Mouse (Mus musculus) spleen, adult 2 months (tissue): ENCODE data around the gene Dnm1. TPM values are rescaled to one million over a fixed set of nuclear protein-coding genes. Genes with fewer than 3 reads are reported as not detected.
A peak's percentile ranks its signal among the peaks of the same experiment; 100 is the strongest.

Source experiments
- DNase-seq, 2 experiments: peaks; one replicate each; pipeline versions ENCODE4 v3.0.0 to v3.0.0-alpha.2; 2012 to 2021; ENCODE audit warnings: low spot score in 2 of 2, low read depth in 1 of 2
- H3K27ac ChIP-seq: fragments of 200-500 bp; 2 replicates; pipeline ENCODE4 v1.5.1; 2012; ENCODE audit warnings: low read length, inconsistent platforms; ENCODE audit not compliant: insufficient read depth
- H3K27me3 ChIP-seq: fragments of 200-500 bp; 2 replicates; pipeline ENCODE4 v1.6.1; 2012; ENCODE audit warnings: mild to moderate bottlenecking, moderate library complexity, low read length, inconsistent platforms; ENCODE audit not compliant: control insufficient read depth, insufficient read depth
- H3K36me3 ChIP-seq: fragments of 200-500 bp; 2 replicates; pipeline ENCODE4 v1.6.1; 2012; ENCODE audit warnings: mild to moderate bottlenecking, low read length, inconsistent platforms; ENCODE audit not compliant: control insufficient read depth, insufficient read depth
- H3K4me1 ChIP-seq: fragments of 200-500 bp; 2 replicates; pipeline ENCODE4 v1.6.1; 2011; ENCODE audit warnings: inconsistent platforms; ENCODE audit not compliant: control insufficient read depth, insufficient read depth, insufficient read length
- H3K4me3 ChIP-seq: fragments of 200-500 bp; 2 replicates; pipeline ENCODE4 v1.5.1; 2011; ENCODE audit warnings: mild to moderate bottlenecking, inconsistent platforms; ENCODE audit not compliant: insufficient read depth, insufficient read length; ENCODE audit errors: extremely low read depth
- CTCF ChIP-seq: fragments of 200-500 bp; IDR thresholded peaks from 2 replicates; pipeline ENCODE4 v1.5.1; 2011; ENCODE audit warnings: mild to moderate bottlenecking, inconsistent platforms; ENCODE audit not compliant: insufficient read depth, insufficient read length, insufficient replicate concordance; ENCODE audit errors: extremely low read depth
- POLR2A ChIP-seq: fragments of 200-500 bp; IDR thresholded peaks from 2 replicates; pipeline ENCODE4 v1.6.1; 2011; ENCODE audit warnings: low read depth, low read length, inconsistent platforms
- WGBS: fragments of 180-500 bp; shearing (Covaris S2); methylation state at CpG from one replicate; pipeline ENCODE4 v1.1.7; 2018; 5-methylcytosine and 5-hydroxymethylcytosine counted together
- polyA plus RNA-seq: library from polyadenylated mRNA; depleted of rRNA; stranded (reverse); fragments of >200 nt; gene quantifications from 2 replicates; pipeline ENCODE4 v1.2.3, GENCODE M21; 2012

Gene Dnm1
- polyA plus RNA-seq, 1 experiment, result 22.1 TPM

DNA sequence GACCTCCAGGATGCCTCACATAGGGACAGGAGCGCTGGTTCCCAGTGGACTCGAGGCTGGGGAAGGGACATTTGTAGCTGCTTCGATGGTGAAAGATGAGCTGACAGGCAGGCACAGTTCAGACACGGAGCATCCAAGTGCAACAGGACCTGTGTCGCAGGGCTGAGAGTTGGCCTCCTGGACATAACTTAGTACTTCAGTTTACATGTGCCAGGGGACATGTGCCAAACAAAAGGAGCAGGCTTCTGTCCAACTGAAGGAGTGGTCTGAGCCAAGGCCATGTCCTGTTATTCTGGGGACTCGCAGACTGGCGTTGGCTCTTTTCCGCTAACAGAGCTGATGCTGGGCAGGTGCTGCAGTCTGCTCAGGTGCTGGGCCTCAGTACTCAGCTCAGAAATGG, 58.8 kb downstream of the Dnm1 start:
- TF ChIP-seq CTCF (no peak), POLR2A (no peak)
- 91% methylated on average over 8 of the region's 8 CpGs for WGBS
- DNase-seq, result no peak
- H3K36me3 ChIP-seq, result peaks cover 23% of the 10 kb centered on the region
- H3K27ac ChIP-seq, result no peak overlapping the region
- no peaks in the 10 kb centered on the region for H3K27me3 ChIP-seq
- H3K4me3 ChIP-seq, result no peak overlapping the region
- H3K4me1 ChIP-seq, result no peaks in the 10 kb centered on the region

DNA sequence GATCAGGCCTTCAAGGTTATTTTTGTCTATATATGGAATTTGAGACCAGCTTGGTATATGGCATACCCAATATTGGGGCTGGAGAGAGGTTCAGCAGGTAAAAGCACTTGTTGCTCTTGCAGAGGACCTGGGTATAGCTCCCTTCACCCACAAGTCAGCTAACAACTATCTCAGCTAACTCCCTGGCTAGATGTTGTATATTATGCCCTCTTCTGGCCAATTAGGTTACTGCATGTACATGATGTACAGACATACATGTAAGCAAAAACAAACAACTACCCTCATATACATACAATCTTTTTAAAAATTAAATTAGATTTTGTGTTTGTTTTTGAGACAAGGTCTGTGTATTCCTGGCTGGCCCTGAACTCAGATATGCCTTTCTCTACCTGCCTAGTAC, 63.6 kb downstream of the Dnm1 start:
- DNase-seq, result peak in 1 of 2 experiments; percentile 59
- Histone ChIP-seq H3K4me1 (peaks cover 2% of the 10 kb centered on the region; the same call in 1 of the 2 replicates), H3K36me3 (peaks cover 2% of the 10 kb centered on the region; the same call in 1 of the 2 replicates), H3K27me3 (no peaks in the 10 kb centered on the region), H3K27ac (no peak overlapping the region), H3K4me3 (no peak overlapping the region)
- TF ChIP-seq CTCF (no peak), POLR2A (no peak)

DNA sequence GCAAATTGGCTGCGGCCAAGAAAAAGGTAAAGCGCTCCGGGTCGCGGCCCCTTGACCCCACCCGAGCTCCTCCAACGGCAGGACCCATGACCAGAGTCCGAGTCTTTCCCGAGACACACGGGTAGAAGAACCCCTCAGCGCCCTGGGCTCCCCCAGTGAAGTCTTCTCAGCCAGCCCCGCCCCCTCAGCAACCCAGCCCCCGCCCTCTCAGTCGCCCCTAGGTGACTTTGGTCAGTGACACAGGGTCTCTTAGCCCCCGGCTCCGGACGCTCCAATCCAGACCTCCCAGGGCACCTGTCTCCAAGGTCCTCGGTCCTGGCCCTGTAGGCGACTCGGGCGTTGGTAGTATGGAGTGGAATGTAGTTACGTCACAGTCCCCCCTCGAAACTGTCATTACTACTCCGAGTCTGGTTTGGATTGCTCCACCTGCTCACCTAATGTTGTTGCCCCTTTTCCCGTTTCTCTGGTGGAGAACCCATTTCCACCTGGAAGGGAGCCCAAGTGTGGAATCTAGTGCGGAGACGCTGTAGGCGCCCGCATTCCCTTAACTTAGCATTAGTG, 64.7 kb downstream of the Dnm1 start:
- TF ChIP-seq CTCF (no peak), POLR2A (no peak)
- Histone ChIP-seq H3K27me3 (no peaks in the 10 kb centered on the region), H3K4me1 (peaks cover 2% of the 10 kb centered on the region; the same call in 1 of the 2 replicates), H3K27ac (peak overlapping the region; percentile 57; the same call in 1 of the 2 replicates), H3K4me3 (peak overlapping the region; percentile 78), H3K36me3 (no peaks in the 10 kb centered on the region; the same call in 1 of the 2 replicates)
- WGBS, result 2% methylated on average over 29 of the region's 29 CpGs
- DNase-seq, result no peak

GRCm38 (mm10) chr2:32287923-32288367, 65.2 kb downstream of the Dnm1 start, which contains the start of gene Swi5:
Gene Swi5 (minus strand): TSS chr2:32288075.
- peaks cover 2% of the 10 kb centered on the region; the same call in 1 of the 2 replicates for H3K4me1 ChIP-seq
- no peaks in the 10 kb centered on the region for H3K27me3 ChIP-seq
- no peaks in the 10 kb centered on the region; the same call in 1 of the 2 replicates for H3K36me3 ChIP-seq
- TF ChIP-seq CTCF (no peak), POLR2A (peak; percentile 84)
- under 1% methylated on average over 41 of the region's 41 CpGs for WGBS
- peak within 1 kb of the TSS; percentile 70 for H3K27ac ChIP-seq
- H3K4me3 ChIP-seq, result peak within 1 kb of the TSS; percentile 85
- DNase-seq, result peak; percentile 96 to 99

- DNase-seq, result no peak
- Histone ChIP-seq H3K27me3 (no peaks in the 10 kb centered on the region), H3K36me3 (no peaks in the 10 kb centered on the region; the same call in 1 of the 2 replicates), H3K4me1 (peaks cover 2% of the 10 kb centered on the region; the same call in 1 of the 2 replicates), H3K27ac (peak within 1 kb of the TSS; percentile 70), H3K4me3 (peak within 1 kb of the TSS; percentile 85)
- WGBS, result 2% methylated on average over 23 of the region's 23 CpGs
- TF ChIP-seq CTCF (no peak), POLR2A (no peak)
Measured at GRCm38 (mm10) chr2:32287334-32287840, 65.8 kb downstream of the Dnm1 start, which contains the start of gene Golga2. Gene Golga2 (plus strand): TSS chr2:32287384.

DNA sequence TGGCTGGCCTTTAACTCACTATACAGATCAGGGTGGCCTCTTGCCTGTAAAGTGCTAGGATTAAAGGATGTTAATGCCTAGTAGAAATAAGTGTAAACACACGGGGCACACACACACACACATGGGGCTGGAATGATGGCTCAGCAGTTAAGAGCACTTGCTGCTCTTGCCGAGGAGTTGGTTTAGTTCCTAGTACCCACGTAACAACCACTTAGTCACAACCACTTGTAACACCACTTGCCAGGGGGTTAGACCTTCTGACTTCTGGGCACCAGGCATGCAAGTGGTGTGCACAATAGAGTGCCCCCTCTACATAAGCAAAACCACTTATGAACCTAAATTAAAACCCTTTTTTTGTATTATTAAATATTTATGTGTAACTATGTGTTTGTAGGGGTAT, 69.2 kb downstream of the Dnm1 start:
- H3K36me3 ChIP-seq, result peaks cover 8% of the 10 kb centered on the region
- WGBS, result 85% methylated on average over 3 of the region's 3 CpGs
- no peak overlapping the region for H3K4me3 ChIP-seq
- DNase-seq, result no peak
- TF ChIP-seq POLR2A (no peak), CTCF (no peak)
- peaks cover 2% of the 10 kb centered on the region; the same call in 1 of the 2 replicates for H3K4me1 ChIP-seq
- H3K27ac ChIP-seq, result no peak overlapping the region
- H3K27me3 ChIP-seq, result no peaks in the 10 kb centered on the region

- peaks cover 2% of the 10 kb centered on the region; the same call in 1 of the 2 replicates for H3K4me1 ChIP-seq
- H3K27me3 ChIP-seq, result no peaks in the 10 kb centered on the region
- no peak overlapping the region for H3K4me3 ChIP-seq
- peak; percentile 33 to 56 for DNase-seq
- TF ChIP-seq CTCF (peak; percentile 72; the same call in 1 of the 2 replicates), POLR2A (no peak)
- peaks cover 15% of the 10 kb centered on the region for H3K36me3 ChIP-seq
- WGBS, result 89% methylated on average over 1 of the region's 1 CpGs
- H3K27ac ChIP-seq, result no peak overlapping the region
Measured at GRCm38 (mm10) chr2:32282727-32283126, 70.4 kb downstream of the Dnm1 start.
